Mouse (Mus musculus) intestine, postnatal 0 days (tissue): ENCODE results near the gene Cbarp. TPM values are rescaled to one million over a fixed set of nuclear protein-coding genes. Genes with fewer than 3 reads are reported as not detected.
A peak's percentile ranks its signal among the peaks of the same experiment; 100 is the strongest.

Source experiments
- ATAC-seq: fragments of 200-750 bp; cut with Nextera tagmentation; 2 replicates; pipeline ENCODE4 v1.8.0; 2017; ENCODE audit warnings: mild to moderate bottlenecking, moderate TSS enrichment, moderate library complexity
- H3K27ac ChIP-seq: fragments of 300-500 bp; sonication (generic); 2 replicates; pipeline ENCODE4 v1.5.1; 2014; ENCODE audit warnings: mild to moderate bottlenecking, low read depth, low read length, moderate library complexity
- H3K27me3 ChIP-seq: fragments of 300-500 bp; sonication (generic); replicated peaks from 2 replicates; pipeline ENCODE4 v1.6.1; 2014; ENCODE audit warnings: low read length, mixed read lengths; ENCODE audit not compliant: control insufficient read depth, insufficient read depth
- H3K36me3 ChIP-seq: fragments of 300-500 bp; sonication (generic); 2 replicates; pipeline ENCODE4 v1.6.1; 2014; ENCODE audit warnings: mild to moderate bottlenecking, moderate library complexity; ENCODE audit not compliant: control insufficient read depth, insufficient read depth
- H3K4me1 ChIP-seq: fragments of 300-500 bp; sonication (generic); replicated peaks from 2 replicates; pipeline ENCODE4 v1.6.1; 2014; ENCODE audit warnings: antibody characterized with exemption, low read length, mixed read lengths; ENCODE audit not compliant: control insufficient read depth, insufficient read depth
- H3K4me2 ChIP-seq: fragments of 300-500 bp; sonication (generic); replicated peaks from 2 replicates; pipeline ENCODE4 v1.6.1; 2014; ENCODE audit warnings: low read depth, mild to moderate bottlenecking, moderate library complexity
- H3K4me3 ChIP-seq: fragments of 300-500 bp; sonication (generic); 2 replicates; pipeline ENCODE4 v1.5.1; 2014; ENCODE audit warnings: low read depth, low read length
- H3K9ac ChIP-seq: fragments of 300-500 bp; sonication (generic); 2 replicates; pipeline ENCODE4 v1.6.1; 2014; ENCODE audit warnings: mild to moderate bottlenecking, low read depth, low read length
- H3K9me3 ChIP-seq: fragments of 300-500 bp; sonication (generic); 2 replicates; pipeline ENCODE4 v1.6.1; 2016; ENCODE audit warnings: mixed run types; ENCODE audit not compliant: control insufficient read depth
- CTCF ChIP-seq: sonication (generic); IDR thresholded peaks from 2 replicates; pipeline ENCODE4 v1.5.1; 2016; ENCODE audit warnings: low read depth, mild to moderate bottlenecking, control low read depth, antibody characterized with exemption, moderate library complexity
- WGBS: fragments of 180-500 bp; shearing (Covaris S2); extraction: QIAGEN DNeasy Blood & Tissue Kit; methylation state at CpG from one replicate; pipeline ENCODE4 v1.1.7; 2014; 5-methylcytosine and 5-hydroxymethylcytosine counted together
- polyA plus RNA-seq: library from polyadenylated mRNA; unstranded; fragments of >200 nt; fragmentation: Nextera tagmentation; extraction: Ambion mirVana; gene quantifications from 2 replicates; pipeline ENCODE4 v1.2.1, GENCODE M21; 2015

Cbarp gene
- polyA plus RNA-seq, 1 experiment from 2014 or later, result 2.1 TPM

DNA sequence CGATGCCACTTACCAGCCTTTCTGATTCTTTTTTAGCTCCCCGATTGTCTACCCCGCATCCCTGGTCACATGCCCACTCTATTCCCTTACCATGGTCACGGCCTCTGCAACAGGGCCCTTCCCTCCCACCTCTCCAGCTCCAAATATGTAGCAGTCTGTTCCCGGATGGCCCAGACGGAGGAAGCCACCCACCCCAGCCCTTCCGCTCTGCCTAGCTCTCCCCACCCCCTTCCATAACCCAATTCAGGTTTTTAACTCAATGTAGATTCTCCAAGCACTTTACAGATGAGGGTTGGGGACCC lies 16.1 kb upstream of the Cbarp start:
- H3K9me3 ChIP-seq, result no peaks in the 10 kb centered on the region
- H3K27me3 ChIP-seq, result no peaks in the 10 kb centered on the region
- H3K4me3 ChIP-seq, result no peak overlapping the region
- H3K4me1 ChIP-seq, result peaks cover 50% of the 10 kb centered on the region
- ATAC-seq, result no peak
- H3K36me3 ChIP-seq, result peaks cover 53% of the 10 kb centered on the region
- H3K9ac ChIP-seq, result no peak overlapping the region
- 56% methylated on average over 7 of the region's 7 CpGs for WGBS
- peak overlapping the region; percentile 92; the same call in 1 of the 2 replicates for H3K27ac ChIP-seq
- TF ChIP-seq CTCF, result no peak
- H3K4me2 ChIP-seq, result 0 out of 2 replicates have a peak overlapping the region, but pooled peaks have one; percentile 3

- ATAC-seq, result no peak
- H3K4me2 ChIP-seq, result no peak overlapping the region
- TF ChIP-seq CTCF, result no peak
- H3K4me1 ChIP-seq, result peaks cover 46% of the 10 kb centered on the region
- H3K9ac ChIP-seq, result no peak overlapping the region
- H3K36me3 ChIP-seq, result peaks cover 58% of the 10 kb centered on the region
- no peak overlapping the region for H3K4me3 ChIP-seq
- H3K27me3 ChIP-seq, result no peaks in the 10 kb centered on the region
- 76% methylated on average over 29 of the region's 29 CpGs for WGBS
- no peaks in the 10 kb centered on the region for H3K9me3 ChIP-seq
- H3K27ac ChIP-seq, result peak overlapping the region; percentile 92
Measured at GRCm38 (mm10) chr10:80156002-80156751, 15.5 kb upstream of the Cbarp start.

DNA sequence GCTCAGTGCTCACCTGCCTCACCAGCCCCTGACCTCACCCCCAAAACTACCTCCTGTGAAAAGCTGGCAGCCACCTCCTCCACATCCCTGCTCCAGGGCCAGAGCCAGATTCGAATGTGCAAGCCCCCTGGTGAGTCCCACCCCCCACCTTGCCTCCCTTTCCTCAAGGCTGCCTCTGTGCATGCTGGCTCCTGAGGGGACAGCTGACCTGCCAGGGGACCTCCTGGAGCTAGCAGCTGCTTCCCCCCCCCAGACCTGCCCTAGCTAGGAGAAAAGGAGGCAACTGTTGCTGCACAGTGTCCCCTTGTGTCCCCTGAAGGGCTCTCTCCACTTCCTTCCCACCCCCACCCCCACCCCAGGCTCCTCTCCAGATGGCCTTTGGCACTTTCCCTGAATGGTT lies 14.6 kb upstream of the Cbarp start:
- Histone ChIP-seq H3K27ac (peak overlapping the region; percentile 92), H3K9me3 (no peaks in the 10 kb centered on the region), H3K36me3 (peaks cover 62% of the 10 kb centered on the region), H3K4me2 (0 out of 2 replicates have a peak overlapping the region, but pooled peaks have one; percentile 1), H3K4me1 (peaks cover 39% of the 10 kb centered on the region), H3K27me3 (no peaks in the 10 kb centered on the region), H3K4me3 (no peak overlapping the region), H3K9ac (no peak overlapping the region)
- no peak for TF ChIP-seq CTCF
- 78% methylated on average over 1 of the region's 1 CpGs for WGBS
- no peak for ATAC-seq

GRCm38 (mm10) chr10:80154384-80154783 lies 13.7 kb upstream of the Cbarp start:
- H3K4me1 ChIP-seq, result peaks cover 34% of the 10 kb centered on the region
- H3K27ac ChIP-seq, result peak overlapping the region; percentile 92; the same call in 1 of the 2 replicates

GRCm38 (mm10) chr10:80153713-80154112 lies 13.1 kb upstream of the Cbarp start:
- H3K27me3 ChIP-seq, result no peaks in the 10 kb centered on the region
- H3K4me2 ChIP-seq, result peak overlapping the region; percentile 86
- H3K9me3 ChIP-seq, result no peaks in the 10 kb centered on the region
- H3K27ac ChIP-seq, result peak overlapping the region; percentile 92
- peak overlapping the region; percentile 31 for H3K9ac ChIP-seq
- TF ChIP-seq CTCF, result no peak
- no peak overlapping the region for H3K4me3 ChIP-seq
- ATAC-seq, result no peak
- WGBS, result 70% methylated on average over 19 of the region's 19 CpGs
- peaks cover 27% of the 10 kb centered on the region for H3K4me1 ChIP-seq
- H3K36me3 ChIP-seq, result peaks cover 69% of the 10 kb centered on the region

More at GRCm38 (mm10) chr10:80154384-80154783, 13.7 kb upstream of the Cbarp start:
- Histone ChIP-seq H3K4me2 (peak overlapping the region; percentile 86; the same call in 1 of the 2 replicates), H3K9ac (no peak overlapping the region), H3K4me3 (no peak overlapping the region), H3K27me3 (no peaks in the 10 kb centered on the region), H3K9me3 (no peaks in the 10 kb centered on the region), H3K36me3 (peaks cover 69% of the 10 kb centered on the region)
- TF ChIP-seq CTCF, result no peak
- whole genome bisulfite sequencing, result 78% methylated on average over 7 of the region's 7 CpGs
- ATAC-seq, result no peak

DNA sequence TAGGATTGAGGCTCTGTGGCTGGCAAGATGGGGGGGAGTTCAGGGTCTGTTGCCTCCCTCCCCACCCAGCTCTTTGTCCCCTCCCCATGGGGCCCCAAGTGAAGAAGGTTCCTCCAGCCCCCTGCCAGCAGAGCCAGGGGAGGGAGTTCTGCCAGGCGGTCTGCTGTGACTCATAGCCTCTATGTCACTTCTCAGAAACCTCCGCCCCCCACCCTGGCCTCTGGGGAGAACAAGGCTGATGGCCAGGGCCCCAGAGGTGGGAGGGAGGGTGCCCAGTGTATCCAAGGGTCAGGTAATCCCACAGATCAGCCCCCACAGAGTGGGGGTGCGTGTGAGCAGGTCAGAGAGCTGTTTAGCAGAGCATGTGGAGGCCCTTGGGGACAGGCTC lies 12.2 kb upstream of the Cbarp start:
- Histone ChIP-seq H3K9me3 (no peaks in the 10 kb centered on the region), H3K4me2 (peak overlapping the region; percentile 86), H3K4me3 (peak overlapping the region; percentile 95), H3K27ac (peak overlapping the region; percentile 92), H3K27me3 (no peaks in the 10 kb centered on the region), H3K36me3 (peaks cover 69% of the 10 kb centered on the region), H3K9ac (peak overlapping the region; percentile 74), H3K4me1 (peaks cover 26% of the 10 kb centered on the region)
- 5% methylated on average over 3 of the region's 3 CpGs for WGBS
- ATAC-seq, result no peak
- TF ChIP-seq CTCF, result no peak
